Mouse (Mus musculus) bone marrow macrophage, adult 2 months (primary cell): ENCODE data around the gene Tcl1b2.
"Not testable (repeated sequence)": the region's sequence is repeated elsewhere in the genome, so short reads cannot be mapped to it uniquely, and the experiment has no call there.

ENCODE experiments used
- CTCF ChIP-seq: IDR thresholded peaks from 2 replicates; pipeline ENCODE4 v1.5.1; 2012; ENCODE audit warnings: low read depth, mild to moderate bottlenecking, low read length, moderate library complexity
- POLR2A ChIP-seq: IDR thresholded peaks from 2 replicates; pipeline ENCODE4 v1.6.1; 2012; ENCODE audit warnings: mild to moderate bottlenecking, low read depth, low read length, borderline replicate concordance

DNA sequence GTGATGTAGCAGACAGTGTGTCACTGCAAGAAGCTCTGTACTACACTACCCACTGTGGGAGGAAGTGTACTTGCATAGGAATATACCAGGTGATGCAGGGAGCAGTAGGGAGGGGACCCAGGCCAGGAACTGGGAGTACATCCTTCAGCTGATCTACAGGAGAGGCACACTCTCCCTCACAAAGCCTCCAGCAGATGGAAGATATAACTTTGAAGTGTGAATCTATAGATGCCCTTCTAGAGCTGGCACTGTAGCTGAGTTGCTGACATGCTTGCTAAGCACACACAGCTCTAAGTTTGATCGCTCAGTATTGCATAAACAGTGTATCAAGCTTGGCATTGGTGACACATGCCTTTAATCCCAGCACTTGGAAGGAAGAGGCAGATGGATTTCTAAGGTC is 8.1 kb upstream of the Tcl1b2 start:
- not testable (repeated sequence) for TF ChIP-seq POLR2A, CTCF
